Mouse (Mus musculus): ENCODE data around the gene Fars2. TPM values are rescaled to one million over a fixed set of nuclear protein-coding genes. Genes with fewer than 3 reads are reported as not detected.

Fars2 gene
- polyA plus RNA-seq, 1 experiment from 2014 or later: 28.9 TPM

- Histone ChIP-seq H3K9me3 (no peaks in the 10 kb centered on the region), H3K4me3 (no peak overlapping the region), H3K36me3 (no peaks in the 10 kb centered on the region), H3K4me1 (replicated peaks) (peaks cover 12% of the 10 kb centered on the region), H3K27me3 (no peaks in the 10 kb centered on the region), H3K27ac (replicated peaks) (no peak overlapping the region), H3K4me2 (no peak overlapping the region), H3K9ac (no peak overlapping the region)
- ATAC-seq (ENCODE audit: low read depth): no peak
- 94% methylated on average over 4 of the region's 4 CpGs for WGBS
These were observed 410.5 kb downstream of the Fars2 start for GRCm38 (mm10) chr13:36527761-36528160.

GRCm38 (mm10) chr13:36528223-36528895, 411.1 kb downstream of the Fars2 start:
- ATAC-seq (ENCODE audit: low read depth): no peak
- H3K9me3 ChIP-seq: no peaks in the 10 kb centered on the region
- no peaks in the 10 kb centered on the region for H3K36me3 ChIP-seq
- H3K4me1 ChIP-seq (replicated peaks): peaks cover 12% of the 10 kb centered on the region
- H3K9ac ChIP-seq: no peak overlapping the region
- H3K27me3 ChIP-seq: no peaks in the 10 kb centered on the region
- no peak overlapping the region for H3K4me2 ChIP-seq
- H3K4me3 ChIP-seq: no peak overlapping the region
- 0 out of 2 replicates have a peak overlapping the region, but pooled peaks have one; percentile 10 for H3K27ac ChIP-seq (replicated peaks)
- WGBS: 55% methylated on average over 8 of the region's 8 CpGs

- Histone ChIP-seq H3K4me3 (no peak overlapping the region), H3K27ac (replicated peaks) (no peak overlapping the region), H3K9me3 (no peaks in the 10 kb centered on the region), H3K27me3 (no peaks in the 10 kb centered on the region), H3K4me2 (no peak overlapping the region), H3K9ac (no peak overlapping the region), H3K4me1 (replicated peaks) (peaks cover 12% of the 10 kb centered on the region), H3K36me3 (no peaks in the 10 kb centered on the region)
- WGBS: 81% methylated on average over 5 of the region's 5 CpGs
- ATAC-seq (ENCODE audit: low read depth): no peak
These were observed 412.3 kb downstream of the Fars2 start for GRCm38 (mm10) chr13:36529467-36530039.

- Histone ChIP-seq H3K36me3 (no peaks in the 10 kb centered on the region), H3K4me1 (replicated peaks) (peaks cover 17% of the 10 kb centered on the region), H3K9ac (no peak overlapping the region), H3K27me3 (no peaks in the 10 kb centered on the region), H3K9me3 (no peaks in the 10 kb centered on the region), H3K27ac (replicated peaks) (no peak overlapping the region), H3K4me3 (no peak overlapping the region), H3K4me2 (no peak overlapping the region)
- no peak for ATAC-seq (ENCODE audit: low read depth)
- WGBS: 78% methylated on average over 1 of the region's 1 CpGs
These were observed 413.6 kb downstream of the Fars2 start for GRCm38 (mm10) chr13:36530852-36531251.

GRCm38 (mm10) chr13:36531893-36532292, 414.7 kb downstream of the Fars2 start:
- H3K27me3 ChIP-seq: no peaks in the 10 kb centered on the region
- no peak overlapping the region for H3K9ac ChIP-seq
- H3K4me3 ChIP-seq: no peak overlapping the region
- no peaks in the 10 kb centered on the region for H3K36me3 ChIP-seq
- H3K9me3 ChIP-seq: no peaks in the 10 kb centered on the region
- peaks cover 26% of the 10 kb centered on the region for H3K4me1 ChIP-seq (replicated peaks)
- ATAC-seq (ENCODE audit: low read depth): no peak
- no peak overlapping the region for H3K4me2 ChIP-seq
- 80% methylated on average over 3 of the region's 3 CpGs for WGBS
- H3K27ac ChIP-seq (replicated peaks): no peak overlapping the region

- H3K27ac ChIP-seq (replicated peaks): no peak overlapping the region
- no peak for ATAC-seq (ENCODE audit: low read depth)
These were observed 415.9 kb downstream of the Fars2 start for GRCm38 (mm10) chr13:36533071-36533470.

GRCm38 (mm10) chr13:36533518-36533917, 416.3 kb downstream of the Fars2 start:
- Histone ChIP-seq H3K4me1 (replicated peaks) (peaks cover 35% of the 10 kb centered on the region), H3K27me3 (no peaks in the 10 kb centered on the region), H3K9me3 (no peaks in the 10 kb centered on the region), H3K9ac (no peak overlapping the region), H3K4me3 (no peak overlapping the region), H3K4me2 (no peak overlapping the region), H3K27ac (replicated peaks) (no peak overlapping the region), H3K36me3 (no peaks in the 10 kb centered on the region)
- no peak for ATAC-seq (ENCODE audit: low read depth)
- WGBS: 71% methylated on average over 7 of the region's 7 CpGs

More at GRCm38 (mm10) chr13:36533071-36533470, 415.9 kb downstream of the Fars2 start:
- Histone ChIP-seq H3K4me3 (no peak overlapping the region), H3K36me3 (no peaks in the 10 kb centered on the region), H3K9ac (no peak overlapping the region), H3K4me1 (replicated peaks) (peaks cover 32% of the 10 kb centered on the region), H3K9me3 (no peaks in the 10 kb centered on the region), H3K4me2 (no peak overlapping the region), H3K27me3 (no peaks in the 10 kb centered on the region)
- 94% methylated on average over 5 of the region's 5 CpGs for WGBS

GRCm38 (mm10) chr13:36533966-36534540, 416.8 kb downstream of the Fars2 start:
- 84% methylated on average over 8 of the region's 8 CpGs for WGBS

GRCm38 (mm10) chr13:36537580-36537979, 420.4 kb downstream of the Fars2 start:
- no peak overlapping the region for H3K9ac ChIP-seq
- H3K36me3 ChIP-seq: no peaks in the 10 kb centered on the region
- no peak overlapping the region for H3K4me3 ChIP-seq
- no peaks in the 10 kb centered on the region for H3K9me3 ChIP-seq
- no peak overlapping the region for H3K4me2 ChIP-seq
- WGBS: 54% methylated on average over 3 of the region's 3 CpGs
- no peaks in the 10 kb centered on the region for H3K27me3 ChIP-seq
- peak overlapping the region; percentile 89 for H3K27ac ChIP-seq (replicated peaks)
- ATAC-seq (ENCODE audit: low read depth): peak; percentile 37; the same call in 1 of the 2 replicates
- peaks cover 51% of the 10 kb centered on the region for H3K4me1 ChIP-seq (replicated peaks)

More at GRCm38 (mm10) chr13:36533966-36534540, 416.8 kb downstream of the Fars2 start:
- Histone ChIP-seq H3K27me3 (no peaks in the 10 kb centered on the region), H3K4me2 (no peak overlapping the region), H3K36me3 (no peaks in the 10 kb centered on the region), H3K4me3 (no peak overlapping the region), H3K4me1 (replicated peaks) (peaks cover 37% of the 10 kb centered on the region), H3K9ac (no peak overlapping the region), H3K27ac (replicated peaks) (no peak overlapping the region), H3K9me3 (no peaks in the 10 kb centered on the region)
- ATAC-seq (ENCODE audit: low read depth): no peak

GRCm38 (mm10) chr13:36538385-36538784, 421.2 kb downstream of the Fars2 start:
- WGBS: 39% methylated on average over 2 of the region's 2 CpGs

GRCm38 (mm10) chr13:36540231-36540630, 423.0 kb downstream of the Fars2 start:
- 0 out of 2 replicates have a peak, but pooled peaks cover 10% of the 10 kb centered on the region for H3K9me3 ChIP-seq
- 50% methylated on average over 10 of the region's 10 CpGs for WGBS
- H3K4me3 ChIP-seq: no peak overlapping the region
- H3K27me3 ChIP-seq: no peaks in the 10 kb centered on the region
- peak overlapping the region; percentile 89 for H3K27ac ChIP-seq (replicated peaks)
- H3K4me2 ChIP-seq: no peak overlapping the region
- no peak for ATAC-seq (ENCODE audit: low read depth)
- H3K4me1 ChIP-seq (replicated peaks): peaks cover 51% of the 10 kb centered on the region
- H3K36me3 ChIP-seq: no peaks in the 10 kb centered on the region
- H3K9ac ChIP-seq: no peak overlapping the region

More at GRCm38 (mm10) chr13:36538385-36538784, 421.2 kb downstream of the Fars2 start:
- Histone ChIP-seq H3K4me2 (no peak overlapping the region), H3K9me3 (0 out of 2 replicates have a peak, but pooled peaks cover under 1% of the 10 kb centered on the region), H3K9ac (no peak overlapping the region), H3K27me3 (no peaks in the 10 kb centered on the region), H3K36me3 (no peaks in the 10 kb centered on the region), H3K27ac (replicated peaks) (peak overlapping the region; percentile 89), H3K4me3 (no peak overlapping the region), H3K4me1 (replicated peaks) (peaks cover 51% of the 10 kb centered on the region)
- peak; percentile 28; the same call in 1 of the 2 replicates for ATAC-seq (ENCODE audit: low read depth)

- 0 out of 2 replicates have a peak overlapping the region, but pooled peaks have one; percentile 9 for H3K27ac ChIP-seq (replicated peaks)
- WGBS: 70% methylated on average over 2 of the region's 2 CpGs
These were observed 424.1 kb downstream of the Fars2 start for GRCm38 (mm10) chr13:36541287-36541780.

More at GRCm38 (mm10) chr13:36541287-36541780, 424.1 kb downstream of the Fars2 start:
- Histone ChIP-seq H3K4me3 (no peak overlapping the region), H3K27me3 (no peaks in the 10 kb centered on the region), H3K9ac (no peak overlapping the region), H3K36me3 (no peaks in the 10 kb centered on the region), H3K4me1 (replicated peaks) (peaks cover 41% of the 10 kb centered on the region), H3K4me2 (no peak overlapping the region), H3K9me3 (0 out of 2 replicates have a peak, but pooled peaks cover 10% of the 10 kb centered on the region)
- no peak for ATAC-seq (ENCODE audit: low read depth)
